Mouse (Mus musculus) hindbrain, embryonic 15.5 days (tissue): Measurements from ENCODE around the gene Klrc2. TPM values are rescaled to one million over a fixed set of nuclear protein-coding genes. Genes with fewer than 3 reads are reported as not detected.
"Not testable (repeated sequence)": the region's sequence is repeated elsewhere in the genome, so short reads cannot be mapped to it uniquely, and the experiment has no call there.

Source experiments
- ATAC-seq: fragments of 200-750 bp; cut with Nextera tagmentation; 2 replicates; pipeline ENCODE4 v1.8.0; 2017; ENCODE audit warnings: low read depth, moderate number of reproducible peaks, moderate TSS enrichment; ENCODE audit not compliant: low FRiP score
- H3K27ac ChIP-seq: fragments of 300-500 bp; sonication (generic); replicated peaks from 2 replicates; pipeline ENCODE4 v1.5.1; 2015; ENCODE audit warnings: mild to moderate bottlenecking, inconsistent platforms
- H3K27me3 ChIP-seq: fragments of 300-500 bp; sonication (generic); 2 replicates; pipeline ENCODE4 v1.6.1; 2015; ENCODE audit warnings: control low read depth, inconsistent platforms
- H3K36me3 ChIP-seq: fragments of 300-500 bp; sonication (generic); 2 replicates; pipeline ENCODE4 v1.6.1; 2015; ENCODE audit warnings: control low read depth, inconsistent platforms
- H3K4me1 ChIP-seq: fragments of 300-500 bp; sonication (generic); replicated peaks from 2 replicates; pipeline ENCODE4 v1.6.1; 2015; ENCODE audit warnings: control low read depth, inconsistent platforms
- H3K4me2 ChIP-seq: fragments of 300-500 bp; sonication (generic); 2 replicates; pipeline ENCODE4 v1.6.1; 2015; ENCODE audit warnings: moderate library complexity, mild to moderate bottlenecking, inconsistent platforms
- H3K4me3 ChIP-seq: fragments of 300-500 bp; sonication (generic); 2 replicates; pipeline ENCODE4 v1.5.1; 2015; ENCODE audit warnings: mild to moderate bottlenecking, inconsistent platforms
- H3K9ac ChIP-seq: fragments of 300-500 bp; sonication (generic); 2 replicates; pipeline ENCODE4 v1.6.1; 2015; ENCODE audit warnings: inconsistent platforms
- H3K9me3 ChIP-seq: fragments of 300-500 bp; sonication (generic); 2 replicates; pipeline ENCODE4 v1.6.1; 2016; ENCODE audit warnings: control low read depth, inconsistent platforms
- WGBS: fragments of 180-500 bp; shearing (Covaris S2); methylation state at CpG from one replicate; pipeline ENCODE4 v1.1.7; 2015; 5-methylcytosine and 5-hydroxymethylcytosine counted together
- microRNA-seq: library from miRNA; unstranded; fragments of <30 nt; microRNA quantifications from one replicate; pipeline ENCODE4, GENCODE M21; 2016
- polyA plus RNA-seq: library from polyadenylated mRNA; unstranded; fragments of >200 nt; fragmentation: Nextera tagmentation; extraction: Ambion mirVana; gene quantifications from 2 replicates; pipeline ENCODE4 v1.2.1, GENCODE M21; 2015

Gene Klrc2
- not detected in 2 replicates for polyA plus RNA-seq

- H3K9ac ChIP-seq, H3K27me3 ChIP-seq, H3K9me3 ChIP-seq, H3K36me3 ChIP-seq, H3K4me3 ChIP-seq, ATAC-seq, H3K27ac ChIP-seq, H3K4me1 ChIP-seq, H3K4me2 ChIP-seq: not testable (repeated sequence)
- 81% methylated on average over 4 of the region's 4 CpGs for WGBS
Measured at GRCm38 (mm10) chr6:129660589-129660988, at the start of gene Klrc2. Gene Klrc2 (minus strand): TSS chr6:129660689.

GRCm38 (mm10) chr6:129691436-129691835 lies 30.9 kb upstream of the Klrc2 start:
- not testable (repeated sequence) for H3K4me3 ChIP-seq, H3K36me3 ChIP-seq, H3K27me3 ChIP-seq, H3K9me3 ChIP-seq, H3K4me1 ChIP-seq, ATAC-seq, H3K27ac ChIP-seq, H3K4me2 ChIP-seq, H3K9ac ChIP-seq
- WGBS: 87% methylated on average over 10 of the region's 10 CpGs

GRCm38 (mm10) chr6:129680379-129680778 lies 19.9 kb upstream of the Klrc2 start:
- no peak for ATAC-seq
- Histone ChIP-seq H3K36me3 (no peaks in the 10 kb centered on the region), H3K4me2 (no peak overlapping the region), H3K4me1 (no peaks in the 10 kb centered on the region), H3K27me3 (no peaks in the 10 kb centered on the region), H3K9me3 (no peaks in the 10 kb centered on the region), H3K9ac (no peak overlapping the region), H3K27ac (no peak overlapping the region), H3K4me3 (no peak overlapping the region)
- WGBS: 68% methylated on average over 1 of the region's 1 CpGs

GRCm38 (mm10) chr6:129678873-129679272 lies 18.4 kb upstream of the Klrc2 start, which contains the start of gene Klrc1:
Gene Klrc1 (minus strand): TSS chr6:129678973.
- H3K4me1 ChIP-seq: no peaks in the 10 kb centered on the region
- no peak within 1 kb of the TSS for H3K9ac ChIP-seq
- no peaks in the 10 kb centered on the region for H3K36me3 ChIP-seq
- no peak for ATAC-seq
- H3K27ac ChIP-seq: no peak within 1 kb of the TSS
- no peaks in the 10 kb centered on the region for H3K27me3 ChIP-seq
- H3K4me2 ChIP-seq: no peak within 1 kb of the TSS
- WGBS: 85% methylated on average over 3 of the region's 3 CpGs
- H3K9me3 ChIP-seq: no peaks in the 10 kb centered on the region
- H3K4me3 ChIP-seq: no peak within 1 kb of the TSS

DNA sequence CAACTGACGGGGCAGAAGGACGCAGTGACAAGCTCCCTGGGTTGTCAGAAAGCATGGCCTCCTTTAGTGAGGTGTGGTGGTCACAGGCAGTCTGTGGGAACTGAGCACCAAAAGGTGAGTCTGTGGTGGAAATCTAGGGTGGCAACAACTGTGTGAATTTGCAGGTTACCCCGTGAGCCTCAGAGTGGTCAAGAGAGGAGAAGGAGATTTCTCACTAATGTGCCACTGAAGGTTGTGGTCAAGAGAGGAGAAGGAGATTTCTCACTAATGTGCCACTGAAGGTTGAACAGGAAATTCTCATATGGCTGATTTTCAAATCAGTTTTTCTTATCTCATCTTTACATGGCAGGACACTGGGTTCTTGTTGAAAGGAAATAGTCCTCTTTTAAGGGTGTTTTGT lies 812 bp upstream of the Klrc2 start:
- no CpG with 5 or more reads among the region's 3 CpGs for WGBS
- H3K27me3 ChIP-seq: not testable (repeated sequence)

GRCm38 (mm10) chr6:129644054-129644453 lies 16.4 kb downstream of the Klrc2 start:
- H3K27me3 ChIP-seq: not testable (repeated sequence)

More for the DNA sequence above, 812 bp upstream of the Klrc2 start:
- not testable (repeated sequence) for H3K4me1 ChIP-seq, H3K9ac ChIP-seq, H3K9me3 ChIP-seq, H3K4me2 ChIP-seq, H3K36me3 ChIP-seq, ATAC-seq, H3K27ac ChIP-seq, H3K4me3 ChIP-seq

GRCm38 (mm10) chr6:129643237-129643636 lies 17.3 kb downstream of the Klrc2 start, which contains the start of gene Klrc3:
Gene Klrc3 (minus strand): TSS chr6:129643337.
- H3K27me3 ChIP-seq, H3K4me3 ChIP-seq, H3K36me3 ChIP-seq, H3K9me3 ChIP-seq, H3K4me1 ChIP-seq, ATAC-seq, H3K4me2 ChIP-seq, H3K9ac ChIP-seq, H3K27ac ChIP-seq: not testable (repeated sequence)
- WGBS: 86% methylated on average over 3 of the region's 3 CpGs

More at GRCm38 (mm10) chr6:129644054-129644453, 16.4 kb downstream of the Klrc2 start:
- not testable (repeated sequence) for H3K9ac ChIP-seq, H3K36me3 ChIP-seq, H3K4me3 ChIP-seq, H3K27ac ChIP-seq, ATAC-seq, H3K4me1 ChIP-seq, H3K4me2 ChIP-seq, H3K9me3 ChIP-seq
- 100% methylated on average over 1 of the region's 3 CpGs for WGBS

GRCm38 (mm10) chr6:129631046-129631445 lies 29.4 kb downstream of the Klrc2 start:
- H3K4me2 ChIP-seq, H3K9me3 ChIP-seq, ATAC-seq, H3K4me3 ChIP-seq, H3K27ac ChIP-seq, H3K9ac ChIP-seq, H3K36me3 ChIP-seq, H3K4me1 ChIP-seq, H3K27me3 ChIP-seq: not testable (repeated sequence)
- WGBS: 86% methylated on average over 2 of the region's 2 CpGs

GRCm38 (mm10) chr6:129623735-129624134 lies 36.8 kb downstream of the Klrc2 start, which contains the start of gene Klrk1:
Gene Klrk1 (minus strand): TSS chr6:129623864.
- Histone ChIP-seq H3K27me3 (no peaks in the 10 kb centered on the region), H3K4me2 (no peak within 1 kb of the TSS), H3K4me3 (no peak within 1 kb of the TSS), H3K4me1 (no peaks in the 10 kb centered on the region), H3K9me3 (no peaks in the 10 kb centered on the region), H3K27ac (no peak within 1 kb of the TSS), H3K36me3 (no peaks in the 10 kb centered on the region), H3K9ac (no peak within 1 kb of the TSS)
- no peak for ATAC-seq
- WGBS: 85% methylated on average over 4 of the region's 4 CpGs

DNA sequence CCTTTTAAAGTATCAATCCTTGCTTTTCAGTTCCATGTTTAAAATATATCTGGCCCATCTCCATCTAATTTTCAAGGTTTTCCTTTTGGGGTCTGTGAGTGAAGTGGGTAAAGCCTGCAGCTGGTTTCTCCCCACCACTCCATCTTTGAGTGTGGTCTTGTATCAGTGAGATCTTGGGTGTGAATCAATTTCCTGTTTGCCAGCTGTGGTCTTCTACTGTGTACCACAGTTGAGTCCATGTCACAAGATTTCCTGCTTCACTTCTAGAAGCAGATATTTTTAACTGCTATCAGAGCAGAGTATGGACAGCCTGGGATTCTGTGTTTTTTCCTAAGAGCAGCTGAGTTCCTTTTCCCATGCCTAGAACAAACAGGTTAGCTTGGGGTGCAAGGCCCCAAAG lies 52.1 kb downstream of the Klrc2 start:
- Histone ChIP-seq H3K4me2 (no peak overlapping the region), H3K36me3 (no peaks in the 10 kb centered on the region), H3K9me3 (no peaks in the 10 kb centered on the region), H3K27me3 (no peaks in the 10 kb centered on the region), H3K4me1 (no peaks in the 10 kb centered on the region), H3K9ac (no peak overlapping the region), H3K27ac (no peak overlapping the region), H3K4me3 (no peak overlapping the region)
- no peak for ATAC-seq

Small RNA genes within 50 kb of the gene (microRNA-seq; reads per million reads assigned to microRNA genes)
- not detected for gene Mir680-1

Other genes starting within 250 kb of the Klrc2 start
- gene Clec1a, start 208.7 kb downstream of the Klrc2 start, polyA plus RNA-seq: 1.9 and 2.2 TPM in 2 replicates
- not detected in 2 replicates for gene Olr1, start 153.5 kb downstream of the Klrc2 start, polyA plus RNA-seq
- gene Tmem52b, start 148.1 kb downstream of the Klrc2 start, polyA plus RNA-seq: not detected in 2 replicates
- 209 and 213 TPM in 2 replicates for gene Gabarapl1, start 127.5 kb downstream of the Klrc2 start, polyA plus RNA-seq
- 0.16 TPM in 1 of 2 replicates, not detected in the other for gene Klre1, start 82.8 kb downstream of the Klrc2 start, polyA plus RNA-seq
- not detected in 2 replicates for gene Klrd1, start 68.9 kb downstream of the Klrc2 start, polyA plus RNA-seq
- gene Klrk1, start 36.8 kb downstream of the Klrc2 start, polyA plus RNA-seq: 0.30 and 0.42 TPM in 2 replicates
- not detected in 2 replicates for gene Klrc3, start 17.4 kb downstream of the Klrc2 start, polyA plus RNA-seq
- not detected in 2 replicates for gene Klrc1, start 18.3 kb upstream of the Klrc2 start, polyA plus RNA-seq
- 0.20 and 0.31 TPM in 2 replicates for gene Klri1, start 56.4 kb upstream of the Klrc2 start, polyA plus RNA-seq
- gene Klri2, start 79.8 kb upstream of the Klrc2 start, polyA plus RNA-seq: not detected in 2 replicates
- gene Gm156, start 123.6 kb upstream of the Klrc2 start, polyA plus RNA-seq: not detected in 2 replicates
- gene Gm17631, start 202.0 kb upstream of the Klrc2 start, polyA plus RNA-seq: not detected in 2 replicates
- gene Klra17, start 216.0 kb upstream of the Klrc2 start, polyA plus RNA-seq: not detected in 2 replicates